Mouse (Mus musculus) MEL (cell line): ENCODE data around the gene Mapk8ip3. TPM values are rescaled to one million over a fixed set of nuclear protein-coding genes. Genes with fewer than 3 reads are reported as not detected.
A peak's percentile ranks its signal among the peaks of the same experiment; 100 is the strongest.

Experiments
- DNase-seq: peaks from one replicate; pipeline ENCODE4 v3.0.0; 2011; ENCODE audit warnings: low read depth, low spot score
- H3K27ac ChIP-seq: 2 replicates; pipeline ENCODE4 v1.5.1; 2012; ENCODE audit warnings: low read depth, mild to moderate bottlenecking, control low read depth, low read length, moderate library complexity; ENCODE audit not compliant: control insufficient read depth
- H3K27me3 ChIP-seq, 2 experiments: fragments of 150-350 bp in 1 of 2; sonication (generic) in 1 of 2; 2 replicates each; pipeline ENCODE4 v1.6.1; 2012; ENCODE audit warnings: low read length in 2 of 2, mild to moderate bottlenecking in 2 of 2, improper control_type of control experiment in 1 of 2, moderate library complexity in 1 of 2; ENCODE audit not compliant: insufficient read depth in 2 of 2, control insufficient read depth in 1 of 2
- H3K36me3 ChIP-seq, 2 experiments: 2 replicates each; pipeline ENCODE4 v1.6.1; 2012 to 2014; ENCODE audit warnings: low read length in 2 of 2, improper control_type of control experiment in 1 of 2, inconsistent platforms in 1 of 2, mild to moderate bottlenecking in 1 of 2; ENCODE audit not compliant: insufficient read depth in 2 of 2, control insufficient read depth in 1 of 2
- H3K4me1 ChIP-seq, 2 experiments: fragments of 150-350 bp in 1 of 2; sonication (generic) in 1 of 2; 2 replicates each; pipeline ENCODE4 v1.6.1; 2012; ENCODE audit warnings: low read length in 2 of 2, improper control_type of control experiment in 1 of 2, mild to moderate bottlenecking in 1 of 2; ENCODE audit not compliant: insufficient read depth in 2 of 2, control insufficient read depth in 1 of 2
- H3K4me3 ChIP-seq, 2 experiments: fragments of 150-350 bp in 1 of 2; sonication (generic) in 1 of 2; 2 replicates each; pipeline ENCODE4 v1.5.1; 2012; ENCODE audit warnings: low read depth in 2 of 2, low read length in 2 of 2, mild to moderate bottlenecking in 2 of 2, moderate library complexity in 2 of 2, control low read depth in 1 of 2, improper control_type of control experiment in 1 of 2; ENCODE audit not compliant: control insufficient read depth in 1 of 2, insufficient read depth in 1 of 2
- H3K79me2 ChIP-seq: 2 replicates; pipeline ENCODE4 v1.6.1; 2012; ENCODE audit warnings: mild to moderate bottlenecking, low read length, moderate library complexity; ENCODE audit not compliant: control insufficient read depth, poor library complexity, insufficient read depth
- H3K9ac ChIP-seq: 2 replicates; pipeline ENCODE4 v1.6.1; 2012; ENCODE audit warnings: low read depth, mild to moderate bottlenecking, control low read depth, low read length, moderate library complexity; ENCODE audit not compliant: control insufficient read depth, poor library complexity, severe bottlenecking
- H3K9me3 ChIP-seq: fragments of 150-350 bp; sonication (generic); replicated peaks from 2 replicates; pipeline ENCODE4 v1.6.1; 2012; ENCODE audit warnings: mild to moderate bottlenecking, low read length, improper control_type of control experiment, moderate library complexity; ENCODE audit not compliant: insufficient read depth
- BHLHE40 ChIP-seq: IDR thresholded peaks from 2 replicates; pipeline ENCODE4 v1.6.1; 2012; ENCODE audit warnings: low read depth, mild to moderate bottlenecking, inconsistent platforms, low read length, improper control_type of control experiment, borderline replicate concordance
- CHD2 ChIP-seq: IDR thresholded peaks from 2 replicates; pipeline ENCODE4 v1.6.1; 2011; ENCODE audit warnings: low read length, improper control_type of control experiment
- CTCF ChIP-seq, 3 experiments: IDR thresholded peaks in 2 of 3; conservative IDR thresholded peaks in 1 of 3; 2 replicates each; pipeline ENCODE4 v1.5.1; 2011 to 2012; ENCODE audit warnings: low read length in 3 of 3, low read depth in 2 of 3, mild to moderate bottlenecking in 2 of 3, improper control_type of control experiment in 1 of 3, inconsistent platforms in 1 of 3, mixed read lengths in 1 of 3, moderate library complexity in 1 of 3; ENCODE audit not compliant: control insufficient read depth in 1 of 3, insufficient read depth in 1 of 3, poor library complexity in 1 of 3, severe bottlenecking in 1 of 3
- E2F4 ChIP-seq: IDR thresholded peaks from 2 replicates; pipeline ENCODE4 v1.6.1; 2011; ENCODE audit warnings: low read depth, low read length, improper control_type of control experiment, borderline replicate concordance
- ELF1 ChIP-seq: IDR thresholded peaks from 2 replicates; pipeline ENCODE4 v1.6.1; 2014; ENCODE audit warnings: low read depth, mild to moderate bottlenecking, inconsistent platforms, low read length, improper control_type of control experiment, moderate library complexity
- EP300 ChIP-seq, 2 experiments: IDR thresholded peaks; 2 replicates each; pipeline ENCODE4 v1.6.1; 2011; ENCODE audit warnings: improper control_type of control experiment in 2 of 2, low read length in 2 of 2, low read depth in 1 of 2, mild to moderate bottlenecking in 1 of 2
- GABPA ChIP-seq: IDR thresholded peaks from 2 replicates; pipeline ENCODE4 v1.6.1; 2012; ENCODE audit warnings: low read depth, mild to moderate bottlenecking, inconsistent platforms, low read length, improper control_type of control experiment, moderate library complexity
- GATA1 ChIP-seq: IDR thresholded peaks from 2 replicates; pipeline ENCODE4 v1.6.1; 2011; ENCODE audit warnings: low read depth, low read length, improper control_type of control experiment
- HCFC1 ChIP-seq: IDR thresholded peaks from 2 replicates; pipeline ENCODE4 v1.6.1; 2012; ENCODE audit warnings: low read depth, mild to moderate bottlenecking, inconsistent platforms, low read length, improper control_type of control experiment, moderate library complexity
- JUND ChIP-seq: IDR thresholded peaks from 2 replicates; pipeline ENCODE4 v1.6.1; 2011; ENCODE audit warnings: low read depth, mild to moderate bottlenecking, improper control_type of control experiment, low read length
- KAT2A ChIP-seq: conservative IDR thresholded peaks from 2 replicates; pipeline ENCODE4 v1.6.1; 2012; ENCODE audit warnings: low read depth, low read length, improper control_type of control experiment, inconsistent platforms
- MAFK ChIP-seq: IDR thresholded peaks from 2 replicates; pipeline ENCODE4 v1.6.1; 2011; ENCODE audit warnings: low read depth, mild to moderate bottlenecking, low read length, improper control_type of control experiment, borderline replicate concordance
- MAX ChIP-seq: IDR thresholded peaks from 2 replicates; pipeline ENCODE4 v1.6.1; 2011; ENCODE audit warnings: low read length, improper control_type of control experiment
- MEF2A ChIP-seq: IDR thresholded peaks from 2 replicates; pipeline ENCODE4 v1.6.1; 2014; ENCODE audit warnings: low read depth, mild to moderate bottlenecking, inconsistent platforms, low read length, improper control_type of control experiment; ENCODE audit not compliant: poor library complexity, insufficient replicate concordance, severe bottlenecking; ENCODE audit errors: extremely low read depth
- MXI1 ChIP-seq: IDR thresholded peaks from 2 replicates; pipeline ENCODE4 v1.6.1; 2011; ENCODE audit warnings: mild to moderate bottlenecking, low read depth, low read length, improper control_type of control experiment
- MYC ChIP-seq: IDR thresholded peaks from 2 replicates; pipeline ENCODE4 v1.6.1; 2011; ENCODE audit warnings: low read depth, mild to moderate bottlenecking, low read length, improper control_type of control experiment, moderate library complexity
- NELFE ChIP-seq: IDR thresholded peaks from 2 replicates; pipeline ENCODE4 v1.6.1; 2011; ENCODE audit warnings: low read depth, low read length, improper control_type of control experiment
- NRF1 ChIP-seq: IDR thresholded peaks from 2 replicates; pipeline ENCODE4 v1.6.1; 2014; ENCODE audit warnings: low read depth, mild to moderate bottlenecking, inconsistent platforms, low read length, improper control_type of control experiment, moderate library complexity; ENCODE audit not compliant: poor library complexity, insufficient read depth, severe bottlenecking
- POLR2A ChIP-seq, 2 experiments: IDR thresholded peaks; 2 replicates each; pipeline ENCODE4 v1.6.1; 2011 to 2012; ENCODE audit warnings: low read length in 2 of 2, mild to moderate bottlenecking in 2 of 2, control low read depth in 1 of 2, improper control_type of control experiment in 1 of 2, low read depth in 1 of 2, moderate library complexity in 1 of 2; ENCODE audit not compliant: control insufficient read depth in 1 of 2, insufficient read depth in 1 of 2, poor library complexity in 1 of 2
- POLR2AphosphoS5 ChIP-seq: IDR thresholded peaks from 2 replicates; pipeline ENCODE4 v1.6.1; 2012; ENCODE audit warnings: low read depth, borderline replicate concordance, mild to moderate bottlenecking, inconsistent platforms, low read length, moderate library complexity, mixed read lengths
- RAD21 ChIP-seq: IDR thresholded peaks from 2 replicates; pipeline ENCODE4 v1.6.1; 2011; ENCODE audit warnings: mild to moderate bottlenecking, low read depth, low read length, improper control_type of control experiment
- RCOR1 ChIP-seq: IDR thresholded peaks from 2 replicates; pipeline ENCODE4 v1.6.1; 2012; ENCODE audit warnings: low read depth, mild to moderate bottlenecking, inconsistent platforms, low read length, improper control_type of control experiment
- SMC3 ChIP-seq: IDR thresholded peaks from 2 replicates; pipeline ENCODE4 v1.6.1; 2011; ENCODE audit warnings: low read depth, low read length, improper control_type of control experiment
- TAL1 ChIP-seq: IDR thresholded peaks from 2 replicates; pipeline ENCODE4 v1.6.1; 2012; ENCODE audit warnings: mild to moderate bottlenecking, inconsistent platforms, low read length, moderate library complexity, mixed read lengths
- TBP ChIP-seq: IDR thresholded peaks from 2 replicates; pipeline ENCODE4 v1.8.0; 2011; ENCODE audit warnings: low read depth, low read length, improper control_type of control experiment
- UBTF ChIP-seq: IDR thresholded peaks from 2 replicates; pipeline ENCODE4 v1.6.1; 2012; ENCODE audit warnings: low read depth, mild to moderate bottlenecking, inconsistent platforms, low read length, improper control_type of control experiment, moderate library complexity, borderline replicate concordance; ENCODE audit not compliant: insufficient read depth
- USF1 ChIP-seq: IDR thresholded peaks from 2 replicates; pipeline ENCODE4 v1.6.1; 2014; ENCODE audit warnings: low read depth, mild to moderate bottlenecking, inconsistent platforms, low read length, improper control_type of control experiment, moderate library complexity
- USF2 ChIP-seq, 2 experiments: IDR thresholded peaks; 2 replicates each; pipeline ENCODE4 v1.6.1; 2011 to 2012; ENCODE audit warnings: improper control_type of control experiment in 2 of 2, low read length in 2 of 2, borderline replicate concordance in 1 of 2, inconsistent platforms in 1 of 2, low read depth in 1 of 2, mild to moderate bottlenecking in 1 of 2; ENCODE audit not compliant: insufficient read depth in 1 of 2
- ZMIZ1 ChIP-seq: IDR thresholded peaks from 2 replicates; pipeline ENCODE4 v1.6.1; 2012; ENCODE audit warnings: low read depth, mild to moderate bottlenecking, inconsistent platforms, low read length, improper control_type of control experiment, moderate library complexity
- ZNF384 ChIP-seq: IDR thresholded peaks from 2 replicates; pipeline ENCODE4 v1.6.1; 2012; ENCODE audit warnings: low read depth, mild to moderate bottlenecking, inconsistent platforms, low read length, improper control_type of control experiment
- polyA plus RNA-seq, 2 experiments: library from polyadenylated mRNA; stranded (reverse) in 1 of 2; unstranded in 1 of 2; fragments of >175 nt in 1 of 2; fragments of >200 nt in 1 of 2; gene quantifications; 2 replicates each; pipeline versions ENCODE4 v1.2.1 to v1.2.4; 2012; ENCODE audit warnings: low replicate concordance in 2 of 2, low read depth in 1 of 2; ENCODE audit not compliant: insufficient read length in 2 of 2, insufficient read depth in 1 of 2, missing spikeins in 1 of 2
- total RNA-seq: library from RNA; depleted of rRNA; stranded (reverse); fragments of 300-350 nt; gene quantifications from 2 replicates; pipeline ENCODE4 v1.2.3, GENCODE M21; 2012

Mapk8ip3 gene
- total and polyA plus RNA-seq, 3 experiments = 22.8 to 44.5 TPM; not detected in 1

- TF ChIP-seq NRF1 (no peak), MYC (0 out of 2 replicates have a peak, but pooled peaks have one; percentile 4), TBP (peak; percentile 60; the same call in 1 of the 2 replicates), USF1 (peak; percentile 95), MAX (peak; percentile 42; the same call in 1 of the 2 replicates), CTCF (IDR thresholded peaks at IDR 0.05 in 2 of 3, conservative IDR thresholded peaks at IDR 0.05 in 1 of 3; ENCODE audit: control insufficient read depth in 1 of 3, insufficient read depth in 1 of 3, low read depth in 2 of 3, low read length in 3 of 3, poor library complexity in 1 of 3, severe bottlenecking in 1 of 3) (no peak), ELF1 (0 out of 2 replicates have a peak, but pooled peaks have one; percentile 8), GATA1 (no peak), MEF2A (no peak), RAD21 (no peak)
Measured at GRCm38 (mm10) chr17:24850065-24850772, 86.6 kb downstream of the Mapk8ip3 start, which contains the start of gene Fahd1 (continued).

DNA sequence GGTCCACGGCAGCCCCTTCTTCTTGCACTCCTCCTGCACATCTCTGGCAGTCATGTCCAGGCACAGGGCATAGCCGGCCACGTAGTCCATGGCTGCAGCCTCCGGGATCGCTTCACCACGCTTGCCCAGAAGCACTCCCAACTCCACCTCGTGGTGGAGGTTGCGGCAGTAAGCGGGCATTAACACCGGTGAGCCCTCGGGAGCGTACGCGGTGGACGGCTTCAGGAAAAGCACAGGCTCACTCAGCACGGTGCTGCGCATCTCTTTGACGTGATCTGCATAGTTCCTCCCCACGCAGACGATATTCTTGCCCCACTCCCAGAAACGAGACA lies 87.1 kb downstream of the Mapk8ip3 start:
- DNase-seq = no peak
- TF ChIP-seq USF1 = no peak
- peak; percentile 81 for TF ChIP-seq MXI1
- TF ChIP-seq USF2 (IDR thresholded peaks at IDR 0.05; ENCODE audit: borderline replicate concordance in 1 of 2, insufficient read depth in 1 of 2, low read depth in 1 of 2, low read length in 2 of 2) = no peak
- 0 out of 2 replicates have a peak, but pooled peaks have one; percentile 44 for TF ChIP-seq UBTF
- no peak for TF ChIP-seq NELFE
- peak; percentile 89 for TF ChIP-seq MYC
- TF ChIP-seq EP300 (IDR thresholded peaks at IDR 0.05; ENCODE audit: low read depth in 1 of 2, low read length in 2 of 2) = no peak
- peak; percentile 73 for TF ChIP-seq MAX
- TF ChIP-seq HCFC1 = peak; percentile 72; the same call in 1 of the 2 replicates
- TF ChIP-seq E2F4 = no peak
- 0 out of 2 replicates have a peak, but pooled peaks have one; percentile 15 for TF ChIP-seq POLR2AphosphoS5
- TF ChIP-seq ZNF384 = no peak
- TF ChIP-seq TBP = no peak
- TF ChIP-seq MEF2A = no peak
- 0 out of 2 replicates have a peak, but pooled peaks have one; percentile 41 for TF ChIP-seq BHLHE40
- no peak for TF ChIP-seq JUND
- 0 out of 2 replicates have a peak, but pooled peaks have one; percentile 52 for TF ChIP-seq ZMIZ1
- no peak for TF ChIP-seq GABPA
- no peak; a peak in 1 of 4 replicates for TF ChIP-seq POLR2A (IDR thresholded peaks at IDR 0.05; ENCODE audit: control insufficient read depth in 1 of 2, insufficient read depth in 1 of 2, low read depth in 1 of 2, low read length in 2 of 2, poor library complexity in 1 of 2)
- TF ChIP-seq RCOR1 = no peak
- peak; percentile 50; the same call in 1 of the 2 replicates for TF ChIP-seq NRF1
- no peak for TF ChIP-seq KAT2A
- TF ChIP-seq GATA1 = no peak
- no peak for TF ChIP-seq TAL1
- TF ChIP-seq SMC3 = no peak
- 0 out of 6 replicates have a peak, but pooled peaks of 1 of the 3 experiments have one; percentile 11 for TF ChIP-seq CTCF (IDR thresholded peaks at IDR 0.05 in 2 of 3, conservative IDR thresholded peaks at IDR 0.05 in 1 of 3; ENCODE audit: control insufficient read depth in 1 of 3, insufficient read depth in 1 of 3, low read depth in 2 of 3, low read length in 3 of 3, poor library complexity in 1 of 3, severe bottlenecking in 1 of 3)
- no peak for TF ChIP-seq CHD2
- TF ChIP-seq RAD21 = no peak
- no peak for TF ChIP-seq MAFK

More for the DNA sequence above, 87.1 kb downstream of the Mapk8ip3 start:
- Histone ChIP-seq H3K4me1 (peaks cover 0 to 15% of the 10 kb centered on the region in 2 experiments; a peak in 2 of 4 replicates), H3K27ac (peak overlapping the region; percentile 63), H3K27me3 (no peaks in the 10 kb centered on the region), H3K4me3 (peak overlapping the region; percentile 64 to 81), H3K9me3 (no peaks in the 10 kb centered on the region), H3K9ac (peak overlapping the region; percentile 67), H3K79me2 (peaks cover 3% of the 10 kb centered on the region; the same call in 1 of the 2 replicates), H3K36me3 (peaks cover 0 to 13% of the 10 kb centered on the region in 2 experiments; a peak in 2 of 4 replicates)
